Mouse (Mus musculus): Measurements from ENCODE around the gene 0610010F05Rik.
"Not testable (repeated sequence)": the region's sequence is repeated elsewhere in the genome, so short reads cannot be mapped to it uniquely, and the experiment has no call there.

- TF ChIP-seq POLR2A (IDR thresholded peaks at IDR 0.05; ENCODE audit: insufficient read depth, low read depth, low read length); CTCF (IDR thresholded peaks at IDR 0.05); EP300 (IDR thresholded peaks at IDR 0.05; ENCODE audit: insufficient read depth, low read depth, low read length): not testable (repeated sequence)
Measured at GRCm38 (mm10) chr11:23607291-23607690, 26.1 kb downstream of the 0610010F05Rik start.

Measured in heart, adult 2 months (tissue).